Mouse (Mus musculus) lung, postnatal 0 days (tissue): ENCODE measurements around the gene Zfp53. TPM values are rescaled to one million over a fixed set of nuclear protein-coding genes. Genes with fewer than 3 reads are reported as not detected.

Experiments used
- ATAC-seq: fragments of 200-750 bp; cut with Nextera tagmentation; 2 replicates; pipeline ENCODE4 v1.8.0; 2017; ENCODE audit warnings: moderate library complexity
- DNase-seq: peaks from one replicate; pipeline ENCODE4 v3.0.0-alpha.2; 2016; ENCODE audit warnings: low spot score
- H3K27ac ChIP-seq: fragments of 300-500 bp; sonication (generic); 2 replicates; pipeline ENCODE4 v1.5.1; 2014; ENCODE audit warnings: antibody characterized with exemption, mild to moderate bottlenecking, low read length, mixed read lengths
- H3K27me3 ChIP-seq: fragments of 300-500 bp; sonication (generic); replicated peaks from 2 replicates; pipeline ENCODE4 v1.6.1; 2014; ENCODE audit warnings: low read length, mixed read lengths; ENCODE audit not compliant: insufficient read depth
- H3K36me3 ChIP-seq: fragments of 300-500 bp; sonication (generic); 2 replicates; pipeline ENCODE4 v1.6.1; 2014; ENCODE audit warnings: low read length, mixed read lengths; ENCODE audit not compliant: insufficient read depth
- H3K4me1 ChIP-seq: fragments of 300-500 bp; sonication (generic); 2 replicates; pipeline ENCODE4 v1.6.1; 2014; ENCODE audit warnings: antibody characterized with exemption, low read depth, low read length, mixed read lengths; ENCODE audit not compliant: insufficient read depth
- H3K4me2 ChIP-seq: fragments of 300-500 bp; sonication (generic); replicated peaks from 2 replicates; pipeline ENCODE4 v1.6.1; 2014; ENCODE audit warnings: low read depth, mild to moderate bottlenecking, low read length, moderate library complexity, mixed read lengths
- H3K4me3 ChIP-seq: fragments of 300-500 bp; sonication (generic); 2 replicates; pipeline ENCODE4 v1.5.1; 2014; ENCODE audit warnings: low read depth, low read length
- H3K9ac ChIP-seq: fragments of 300-500 bp; sonication (generic); replicated peaks from 2 replicates; pipeline ENCODE4 v1.6.1; 2014; ENCODE audit warnings: low read depth, mild to moderate bottlenecking
- H3K9me3 ChIP-seq: fragments of 300-500 bp; sonication (generic); 2 replicates; pipeline ENCODE4 v1.6.1; 2016; ENCODE audit warnings: low read length, mixed read lengths
- CTCF ChIP-seq: IDR thresholded peaks from 2 replicates; pipeline ENCODE4 v1.5.1; 2016; ENCODE audit warnings: antibody characterized with exemption, mild to moderate bottlenecking
- EP300 ChIP-seq: IDR thresholded peaks from 2 replicates; pipeline ENCODE4 v1.6.1; 2016; ENCODE audit warnings: antibody characterized with exemption, mild to moderate bottlenecking, control low read depth
- WGBS: fragments of 180-500 bp; shearing (Covaris S2); extraction: QIAGEN DNeasy Blood & Tissue Kit; methylation state at CpG from one replicate; pipeline ENCODE4 v1.1.7; 2014; 5-methylcytosine and 5-hydroxymethylcytosine counted together
- polyA plus RNA-seq: library from polyadenylated mRNA; unstranded; fragments of >200 nt; fragmentation: Nextera tagmentation; extraction: Ambion mirVana; gene quantifications from 2 replicates; pipeline ENCODE4 v1.2.1, GENCODE M21; 2015

The Zfp53 gene
- polyA plus RNA-seq, 1 experiment from 2014 or later: 8.8 TPM

- WGBS: 20% methylated on average over 2 of the region's 2 CpGs
- peaks cover 7% of the 10 kb centered on the region; the same call in 1 of the 2 replicates for H3K4me1 ChIP-seq
- no peak overlapping the region for H3K27ac ChIP-seq
- TF ChIP-seq EP300 (no peak), CTCF (no peak)
- no peaks in the 10 kb centered on the region for H3K27me3 ChIP-seq
- H3K36me3 ChIP-seq: no peaks in the 10 kb centered on the region
- H3K9me3 ChIP-seq: no peaks in the 10 kb centered on the region
- H3K9ac ChIP-seq: no peak overlapping the region
- no peak overlapping the region for H3K4me2 ChIP-seq
- peak; percentile 26 for DNase-seq
- ATAC-seq: no peak
- H3K4me3 ChIP-seq: no peak overlapping the region
Measured at GRCm38 (mm10) chr17:21536676-21537075, 47.9 kb downstream of the Zfp53 start.

- H3K9ac ChIP-seq: no peak overlapping the region
- DNase-seq (no peak), ATAC-seq (no peak)
- no peak overlapping the region for H3K4me2 ChIP-seq
- H3K27me3 ChIP-seq: no peaks in the 10 kb centered on the region
- H3K9me3 ChIP-seq: no peaks in the 10 kb centered on the region
- H3K4me1 ChIP-seq: no peaks in the 10 kb centered on the region
- H3K4me3 ChIP-seq: no peak overlapping the region
- no peak overlapping the region for H3K27ac ChIP-seq
- no peak for TF ChIP-seq CTCF
- no peak for TF ChIP-seq EP300
- 73% methylated on average over 2 of the region's 2 CpGs for WGBS
- peaks cover 6% of the 10 kb centered on the region; the same call in 1 of the 2 replicates for H3K36me3 ChIP-seq
Measured at GRCm38 (mm10) chr17:21557831-21558230, 69.0 kb downstream of the Zfp53 start.

Other genes with a start within 250 kb of the Zfp53 start
- not detected in 2 replicates for gene Vmn1r235, start 232.6 kb upstream of the Zfp53 start, polyA plus RNA-seq
- not detected in 2 replicates for gene Vmn1r236, start 206.1 kb upstream of the Zfp53 start, polyA plus RNA-seq
- gene Vmn1r237, start 177.1 kb upstream of the Zfp53 start, polyA plus RNA-seq: not detected in 2 replicates
- gene Zfp677, start 105.2 kb upstream of the Zfp53 start, polyA plus RNA-seq: 1.8 and 2.4 TPM in 2 replicates
- 5.8 and 6.1 TPM in 2 replicates for gene Zfp54, start 65.8 kb upstream of the Zfp53 start, polyA plus RNA-seq
- 10.3 and 11.3 TPM in 2 replicates for gene Zfp51, start 38.6 kb upstream of the Zfp53 start, polyA plus RNA-seq
- gene Zfp52, start 46.5 kb downstream of the Zfp53 start, polyA plus RNA-seq: 3.4 and 3.9 TPM in 2 replicates
- 12.7 TPM in 2 replicates for gene Zfp948, start 78.0 kb downstream of the Zfp53 start, polyA plus RNA-seq
- 1.8 and 2.1 TPM in 2 replicates for gene Zfp983, start 161.6 kb downstream of the Zfp53 start, polyA plus RNA-seq
- 3.6 and 4.1 TPM in 2 replicates for gene Gm10226, start 202.9 kb downstream of the Zfp53 start, polyA plus RNA-seq
- gene Zfp760, start 218.7 kb downstream of the Zfp53 start, polyA plus RNA-seq: 6.6 and 6.7 TPM in 2 replicates
- 3.5 and 4.6 TPM in 2 replicates for gene Zfp229, start 241.8 kb downstream of the Zfp53 start, polyA plus RNA-seq